Comparison of ENCODE assay signal across 26 mouse cellular contexts in the genomic region with DNA sequence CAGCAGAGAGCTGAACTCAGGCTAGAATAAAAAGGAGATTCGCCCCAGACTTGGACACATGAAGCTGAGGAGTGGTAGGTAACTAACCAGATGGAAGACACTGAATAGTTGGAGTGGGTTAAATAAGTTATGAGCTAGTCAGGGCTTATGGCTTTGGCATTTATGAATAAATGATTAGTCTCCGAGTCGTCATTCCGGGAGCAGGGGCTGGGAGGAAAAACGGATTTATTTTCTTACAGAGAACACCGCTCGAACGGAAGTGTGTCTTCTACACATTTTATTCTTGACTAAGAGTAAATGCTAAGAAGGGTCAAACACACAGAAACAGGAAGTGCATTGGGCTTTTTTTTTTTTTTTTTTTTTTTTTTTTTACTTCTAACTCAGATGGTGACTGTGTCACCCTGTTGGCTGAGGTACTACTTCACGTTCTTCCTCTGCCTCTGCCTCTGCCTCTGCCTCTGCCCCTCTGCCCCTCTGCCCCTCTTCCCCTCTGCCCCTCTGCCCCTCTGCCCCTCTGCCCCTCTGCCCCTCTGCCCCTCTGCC. TPM values are rescaled to one million over a fixed set of nuclear protein-coding genes. Genes with fewer than 3 reads are reported as not detected.
A peak's percentile ranks its signal among the peaks of the same experiment; 100 is the strongest.
DNase-seq lines count a peak whose midpoint lies in the region; ATAC-seq and TF ChIP-seq lines count a peak whose summit lies in the region.
"Had no signal": no experiment of that assay in that cellular context is flagged by ENCODE, and none has a peak within 500 bp of the region (broad histone marks: within the 10 kb centered on the region; RNA-seq: fewer than 3 reads in every experiment).

No protein-coding gene starts in this region.

- H3K9me3 ChIP-seq in kidney, postnatal 0 days (replicated peaks; ENCODE audit: low read length) = no peaks in the 10 kb centered on the region; the same call in 1 of the 2 replicates
- H3K9me3 ChIP-seq in heart, embryonic 11.5 days (replicated peaks; ENCODE audit: control insufficient read depth, low read length) = no peaks in the 10 kb centered on the region
- H3K9me3 ChIP-seq in midbrain, postnatal 0 days (ENCODE audit: low read length) = no peaks in the 10 kb centered on the region
- H3K9me3 ChIP-seq: heart, embryonic 15.5 days; stomach, embryonic 15.5 days had no signal

- H3K36me3 ChIP-seq in kidney, postnatal 0 days (ENCODE audit: insufficient read depth, low read length) = no peaks in the 10 kb centered on the region
- no peaks in the 10 kb centered on the region for H3K36me3 ChIP-seq in heart, embryonic 11.5 days (ENCODE audit: control insufficient read depth, insufficient read depth, low read length)
- peaks cover 7% of the 10 kb centered on the region; the same call in 1 of the 2 replicates for H3K36me3 ChIP-seq in midbrain, postnatal 0 days (ENCODE audit: insufficient read depth, low read length)
- H3K36me3 ChIP-seq: forebrain, embryonic 12.5 days; heart, embryonic 15.5 days; hindbrain, embryonic 10.5 days; midbrain, embryonic 10.5 days; neural tube, embryonic 13.5 days; stomach, embryonic 15.5 days had no signal

- H3K4me2 ChIP-seq in kidney, postnatal 0 days (ENCODE audit: low read length) = no peak overlapping the region
- no peak overlapping the region for H3K4me2 ChIP-seq in heart, embryonic 11.5 days
- H3K4me2 ChIP-seq in midbrain, postnatal 0 days (ENCODE audit: low read depth, low read length, poor library complexity, severe bottlenecking) = no peak overlapping the region
- H3K4me2 ChIP-seq: forebrain, embryonic 12.5 days; heart, embryonic 15.5 days; liver, embryonic 11.5 days; neural tube, embryonic 13.5 days; stomach, embryonic 15.5 days had no signal

- H3K9ac ChIP-seq in kidney, postnatal 0 days (ENCODE audit: low read depth, low read length) = no peak overlapping the region
- H3K9ac ChIP-seq in heart, embryonic 11.5 days (ENCODE audit: low read depth, low read length) = no peak overlapping the region
- no peak overlapping the region for H3K9ac ChIP-seq in midbrain, postnatal 0 days (replicated peaks; ENCODE audit: low read length, poor library complexity, severe bottlenecking)
- H3K9ac ChIP-seq: forebrain, embryonic 12.5 days; heart, embryonic 15.5 days; neural tube, embryonic 13.5 days; stomach, embryonic 15.5 days had no signal

- no peaks in the 10 kb centered on the region for H3K4me1 ChIP-seq in kidney, postnatal 0 days (replicated peaks; ENCODE audit: insufficient read depth, low read length)
- no peaks in the 10 kb centered on the region for H3K4me1 ChIP-seq in heart, embryonic 11.5 days (ENCODE audit: control insufficient read depth, insufficient read depth, low read length)
- H3K4me1 ChIP-seq in midbrain, postnatal 0 days (ENCODE audit: insufficient read depth, low read length) = no peaks in the 10 kb centered on the region
- H3K4me1 ChIP-seq: forebrain, embryonic 12.5 days; hindbrain, embryonic 10.5 days; neural tube, embryonic 13.5 days; stomach, embryonic 15.5 days had no signal

- peak; percentile 8 for DNase-seq in kidney, postnatal 0 days (ENCODE audit: low spot score)
- DNase-seq in kidney, adult 11 months = no peak
- DNase-seq in A20 (ENCODE audit: low read depth, low spot score) = peak; percentile 57
- peak; percentile 25 for DNase-seq in T-cell, adult 2 months (ENCODE audit: low spot score)
- DNase-seq in midbrain, postnatal 0 days (ENCODE audit: low spot score) = no peak
- DNase-seq in testis, postnatal 14 days (ENCODE audit: low spot score) = no peak
- DNase-seq: cerebellum, adult 18-20 months; gastrocnemius, postnatal 10 days; heart, adult 18-20 months; kidney, adult 8-10 months; kidney, postnatal 36 days; layer of hippocampus, adult 9-11 months; lung, adult 2 months; lung, postnatal 36 days had no signal

- H3K4me3 ChIP-seq in kidney, postnatal 0 days (replicated peaks; ENCODE audit: low read depth, low read length) = no peak overlapping the region
- H3K4me3 ChIP-seq in heart, embryonic 11.5 days (ENCODE audit: low read depth, low read length) = no peak overlapping the region
- H3K4me3 ChIP-seq in midbrain, postnatal 0 days (ENCODE audit: low read depth, low read length) = no peak overlapping the region
- H3K4me3 ChIP-seq: forebrain, embryonic 12.5 days; heart, embryonic 15.5 days; hindbrain, embryonic 10.5 days; midbrain, embryonic 10.5 days; neural tube, embryonic 13.5 days; stomach, embryonic 15.5 days had no signal

- no peak for TF ChIP-seq CTCF in kidney, postnatal 0 days (IDR thresholded peaks at IDR 0.05; ENCODE audit: low read depth)
- no peak for TF ChIP-seq CTCF in midbrain, postnatal 0 days (IDR thresholded peaks at IDR 0.05)

- 47% methylated on average over 9 of the region's 9 CpGs for whole genome bisulfite sequencing in kidney, postnatal 0 days
- 76% methylated on average over 9 of the region's 9 CpGs for WGBS in heart, embryonic 11.5 days (ENCODE audit: insufficient replicate concordance)
- 61% methylated on average over 9 of the region's 9 CpGs for WGBS in midbrain, postnatal 0 days

- H3K27ac ChIP-seq in kidney, postnatal 0 days = no peak overlapping the region
- H3K27ac ChIP-seq in heart, embryonic 11.5 days (ENCODE audit: low read depth, low read length) = no peak overlapping the region
- H3K27ac ChIP-seq in midbrain, postnatal 0 days (ENCODE audit: low read depth, low read length) = no peak overlapping the region
- H3K27ac ChIP-seq: forebrain, embryonic 12.5 days; heart, embryonic 15.5 days; hindbrain, embryonic 10.5 days; hindbrain, postnatal 0 days; midbrain, embryonic 10.5 days; neural tube, embryonic 13.5 days; stomach, embryonic 15.5 days had no signal

- H3K27me3 ChIP-seq in kidney, postnatal 0 days (ENCODE audit: insufficient read depth, low read length) = no peaks in the 10 kb centered on the region
- no peaks in the 10 kb centered on the region for H3K27me3 ChIP-seq in heart, embryonic 11.5 days (ENCODE audit: control insufficient read depth, insufficient read depth, low read length)
- H3K27me3 ChIP-seq in midbrain, postnatal 0 days (ENCODE audit: insufficient read depth, low read length) = no peaks in the 10 kb centered on the region
- H3K27me3 ChIP-seq: forebrain, embryonic 12.5 days; heart, embryonic 15.5 days; neural tube, embryonic 13.5 days; stomach, embryonic 15.5 days had no signal

- ATAC-seq in kidney, postnatal 0 days (replicated peaks; ENCODE audit: low FRiP score, low read depth) = no peak
- ATAC-seq in megakaryocyte, adult 5-6 weeks (ENCODE audit: poor library complexity, severe bottlenecking) = peak; percentile 78
- ATAC-seq in heart, embryonic 11.5 days (replicated peaks; ENCODE audit: insufficient number of reproducible peaks, low FRiP score, low TSS enrichment) = no peak
- no peak for ATAC-seq in midbrain, postnatal 0 days (ENCODE audit: low FRiP score)
- ATAC-seq: hindbrain, postnatal 0 days had no signal

RNA-seq across cellular contexts. Expression of gene Fbxo27, which starts 10.0 kb away (rescaled TPM):
- polyA plus RNA-seq in kidney, postnatal 0 days (2015; fragmentation: Nextera tagmentation; extraction: Ambion mirVana) = 3.9 and 4.1 TPM in 2 replicates
- 0.58 and 0.93 TPM in 2 replicates for total RNA-seq in megakaryocyte, adult 5-6 weeks (2015)
- total RNA-seq in megakaryocyte, adult 5-6 weeks (2017) = 0.08 and 0.70 TPM in 2 replicates
- polyA plus RNA-seq in heart, embryonic 11.5 days (2014; fragmentation: Nextera tagmentation; extraction: Ambion mirVana) = 3.3 and 5.1 TPM in 2 replicates
- 7.4 and 8.2 TPM in 2 replicates for total RNA-seq in midbrain, postnatal 0 days (2014; rRNA removed)
- 10.4 and 12.2 TPM in 2 replicates for polyA plus RNA-seq in midbrain, postnatal 0 days (2015; fragmentation: Nextera tagmentation; extraction: Ambion mirVana)

RNA-seq across cellular contexts. Expression of gene Fbxo17, which starts 13.9 kb away (rescaled TPM):
- 7.0 and 8.0 TPM in 2 replicates for polyA plus RNA-seq in kidney, postnatal 0 days (2015; fragmentation: Nextera tagmentation; extraction: Ambion mirVana)
- 1.1 and 1.2 TPM in 2 replicates for total RNA-seq in megakaryocyte, adult 5-6 weeks (2015)
- total RNA-seq in megakaryocyte, adult 5-6 weeks (2017) = 0.26 and 0.77 TPM in 2 replicates
- 12.0 and 12.7 TPM in 2 replicates for polyA plus RNA-seq in heart, embryonic 11.5 days (2014; fragmentation: Nextera tagmentation; extraction: Ambion mirVana)
- 1.7 and 2.8 TPM in 2 replicates for total RNA-seq in midbrain, postnatal 0 days (2014; rRNA removed)
- 5.5 and 6.1 TPM in 2 replicates for polyA plus RNA-seq in midbrain, postnatal 0 days (2015; fragmentation: Nextera tagmentation; extraction: Ambion mirVana)

RNA-seq across cellular contexts. Expression of gene Mrps12, which starts 38.9 kb away (rescaled TPM):
- polyA plus RNA-seq in kidney, postnatal 0 days (2015; fragmentation: Nextera tagmentation; extraction: Ambion mirVana) = 143 and 151 TPM in 2 replicates
- total RNA-seq in megakaryocyte, adult 5-6 weeks (2015) = 67.6 and 79.2 TPM in 2 replicates
- total RNA-seq in megakaryocyte, adult 5-6 weeks (2017) = 29.1 and 32.0 TPM in 2 replicates
- 133 and 134 TPM in 2 replicates for polyA plus RNA-seq in heart, embryonic 11.5 days (2014; fragmentation: Nextera tagmentation; extraction: Ambion mirVana)
- total RNA-seq in midbrain, postnatal 0 days (2014; rRNA removed) = 48.6 and 67.5 TPM in 2 replicates
- polyA plus RNA-seq in midbrain, postnatal 0 days (2015; fragmentation: Nextera tagmentation; extraction: Ambion mirVana) = 97.3 and 106 TPM in 2 replicates

RNA-seq across cellular contexts. Expression of gene Sars2, which starts 39.1 kb away (rescaled TPM):
- 20.2 and 21.5 TPM in 2 replicates for polyA plus RNA-seq in kidney, postnatal 0 days (2015; fragmentation: Nextera tagmentation; extraction: Ambion mirVana)
- total RNA-seq in megakaryocyte, adult 5-6 weeks (2015) = 4.8 and 4.9 TPM in 2 replicates
- 5.6 and 6.9 TPM in 2 replicates for total RNA-seq in megakaryocyte, adult 5-6 weeks (2017)
- 20.9 and 21.2 TPM in 2 replicates for polyA plus RNA-seq in heart, embryonic 11.5 days (2014; fragmentation: Nextera tagmentation; extraction: Ambion mirVana)
- 17.8 and 18.6 TPM in 2 replicates for total RNA-seq in midbrain, postnatal 0 days (2014; rRNA removed)
- polyA plus RNA-seq in midbrain, postnatal 0 days (2015; fragmentation: Nextera tagmentation; extraction: Ambion mirVana) = 16.2 and 19.3 TPM in 2 replicates

RNA-seq across cellular contexts. Expression of gene Ccer2, which starts 53.3 kb away (rescaled TPM):
- not detected in 2 replicates for polyA plus RNA-seq in kidney, postnatal 0 days (2015; fragmentation: Nextera tagmentation; extraction: Ambion mirVana)
- not detected in 2 replicates for total RNA-seq in megakaryocyte, adult 5-6 weeks (2015)
- not detected in 2 replicates for total RNA-seq in megakaryocyte, adult 5-6 weeks (2017)
- not detected in 2 replicates for polyA plus RNA-seq in heart, embryonic 11.5 days (2014; fragmentation: Nextera tagmentation; extraction: Ambion mirVana)
- total RNA-seq in midbrain, postnatal 0 days (2014; rRNA removed) = not detected in 2 replicates
- polyA plus RNA-seq in midbrain, postnatal 0 days (2015; fragmentation: Nextera tagmentation; extraction: Ambion mirVana) = 1.4 and 1.8 TPM in 2 replicates
- total RNA-seq: adrenal gland, postnatal 4 days; gastrocnemius, postnatal 10 days; heart, adult 18-20 months; hindbrain, postnatal 0 days had no signal
- polyA plus RNA-seq: forebrain, embryonic 12.5 days; heart, embryonic 15.5 days; limb, embryonic 11.5 days; liver, embryonic 11.5 days; lung, adult 2 months; midbrain, embryonic 10.5 days; stomach, embryonic 15.5 days had no signal

Comparison
In these comparisons a context has a peak if more than half of its experiments do, and no peak if none do; other contexts are left out.
1. DNase-seq: peak in kidney, postnatal 0 days (single experiment), A20 (single experiment) and T-cell, adult 2 months (single experiment); none in kidney, adult 11 months (single experiment), midbrain, postnatal 0 days (single experiment) and testis, postnatal 14 days (single experiment).